Mouse (Mus musculus) retina, postnatal 1 day (tissue): ENCODE measurements at regions not wholly inside any gene's neighbourhood (a gene's known extent, or its start where the extent isn't known, plus 50 kb on each side); places are given as distances from the start of the nearest gene placed in this dataset.

ENCODE experiments used
- DNase-seq: peaks from one replicate; pipeline ENCODE4 v3.0.0-alpha.2; 2012

DNA sequence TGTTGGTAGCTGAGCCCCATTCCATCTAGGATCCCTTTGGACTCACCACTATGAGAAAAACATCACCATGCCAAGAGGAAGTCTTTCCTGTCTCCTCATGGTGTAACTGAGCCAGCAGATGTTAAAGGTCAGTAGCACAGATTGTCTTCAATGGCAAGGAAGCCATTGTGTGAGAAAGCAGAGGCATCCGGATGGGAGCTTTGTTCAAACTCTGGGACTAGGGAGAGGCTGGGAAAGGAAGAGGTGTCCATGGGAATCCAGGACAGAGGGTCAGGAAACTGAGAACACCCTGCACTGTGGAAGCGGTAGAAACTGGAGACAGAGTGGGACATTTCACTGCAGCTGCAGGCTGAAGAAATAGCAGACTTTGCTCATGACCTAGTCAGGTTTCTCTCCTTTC lies 173.1 kb upstream of the Tnp1 start:
- no peak for DNase-seq

DNA sequence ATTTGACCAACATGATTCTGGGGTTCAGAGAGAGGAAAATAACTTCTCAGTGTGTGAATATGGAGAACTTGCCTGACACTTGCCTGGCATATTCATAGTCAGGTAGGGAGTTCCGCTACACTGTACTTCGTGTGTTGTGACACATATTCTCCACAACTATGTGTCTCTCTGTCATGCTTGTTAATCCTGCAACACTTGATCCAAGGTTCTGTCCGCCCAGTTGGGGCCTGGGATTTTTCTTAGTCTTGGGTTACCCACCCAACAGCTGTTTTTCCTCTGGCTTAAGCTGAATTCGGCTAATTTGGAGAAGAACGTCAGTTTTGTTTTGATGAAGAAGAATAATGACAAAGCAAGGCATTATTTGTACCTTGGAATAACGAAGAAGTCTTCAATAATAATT lies 168.8 kb upstream of the Tnp1 start:
- no peak for DNase-seq

GRCm38 (mm10) chr1:73178810-73179209 lies 163.1 kb upstream of the Tnp1 start:
- DNase-seq: no peak

- DNase-seq: no peak
Measured at GRCm38 (mm10) chr1:73177076-73177475, 161.4 kb upstream of the Tnp1 start.

GRCm38 (mm10) chr1:73170668-73171008 lies 154.9 kb upstream of the Tnp1 start:
- no peak for DNase-seq

- peak; percentile 15 for DNase-seq
Measured at GRCm38 (mm10) chr1:73169929-73170667, 154.4 kb upstream of the Tnp1 start.

GRCm38 (mm10) chr1:73169077-73169869 lies 153.6 kb upstream of the Tnp1 start:
- peak; percentile 69 for DNase-seq

- no peak for DNase-seq
Measured at GRCm38 (mm10) chr1:73160199-73160598, 144.5 kb upstream of the Tnp1 start.

GRCm38 (mm10) chr1:73159405-73159976 lies 143.8 kb upstream of the Tnp1 start:
- no peak for DNase-seq

DNA sequence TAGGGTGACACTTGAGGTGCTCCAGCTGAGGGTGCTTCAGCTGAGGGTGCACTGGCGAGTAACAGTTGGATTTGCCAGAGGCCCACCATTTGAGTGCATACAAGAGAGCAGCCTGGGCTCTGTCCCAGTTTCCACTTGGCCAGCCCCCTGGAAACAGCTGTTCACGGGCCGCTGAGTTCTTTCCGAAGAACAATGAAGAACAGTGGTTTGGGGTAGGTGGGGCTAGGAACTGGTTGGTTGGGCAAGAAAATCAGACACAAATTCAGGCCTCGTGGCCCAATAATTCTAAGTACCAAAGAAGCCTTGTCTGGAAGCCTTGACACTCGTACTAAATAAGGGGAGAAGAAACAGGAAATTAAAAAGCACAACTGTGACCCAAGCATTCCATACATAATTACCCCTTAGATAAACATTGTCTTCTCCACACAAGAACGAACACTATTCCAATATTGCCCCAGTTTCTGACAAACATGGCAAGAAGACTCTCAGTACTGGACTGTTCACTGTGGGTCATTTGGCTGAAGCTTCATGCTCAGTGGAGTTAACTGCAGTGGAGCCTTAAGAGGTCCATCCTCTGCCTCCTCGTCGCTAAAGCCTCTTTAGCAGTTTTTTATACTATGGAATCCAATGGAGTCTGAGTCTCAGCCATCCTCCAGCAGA lies 137.9 kb upstream of the Tnp1 start:
- peak; percentile 68 for DNase-seq

- no peak for DNase-seq
Measured at GRCm38 (mm10) chr1:73149926-73150325, 134.2 kb upstream of the Tnp1 start.

- DNase-seq: no peak
Measured at GRCm38 (mm10) chr1:73142845-73143244, 127.1 kb upstream of the Tnp1 start.

DNA sequence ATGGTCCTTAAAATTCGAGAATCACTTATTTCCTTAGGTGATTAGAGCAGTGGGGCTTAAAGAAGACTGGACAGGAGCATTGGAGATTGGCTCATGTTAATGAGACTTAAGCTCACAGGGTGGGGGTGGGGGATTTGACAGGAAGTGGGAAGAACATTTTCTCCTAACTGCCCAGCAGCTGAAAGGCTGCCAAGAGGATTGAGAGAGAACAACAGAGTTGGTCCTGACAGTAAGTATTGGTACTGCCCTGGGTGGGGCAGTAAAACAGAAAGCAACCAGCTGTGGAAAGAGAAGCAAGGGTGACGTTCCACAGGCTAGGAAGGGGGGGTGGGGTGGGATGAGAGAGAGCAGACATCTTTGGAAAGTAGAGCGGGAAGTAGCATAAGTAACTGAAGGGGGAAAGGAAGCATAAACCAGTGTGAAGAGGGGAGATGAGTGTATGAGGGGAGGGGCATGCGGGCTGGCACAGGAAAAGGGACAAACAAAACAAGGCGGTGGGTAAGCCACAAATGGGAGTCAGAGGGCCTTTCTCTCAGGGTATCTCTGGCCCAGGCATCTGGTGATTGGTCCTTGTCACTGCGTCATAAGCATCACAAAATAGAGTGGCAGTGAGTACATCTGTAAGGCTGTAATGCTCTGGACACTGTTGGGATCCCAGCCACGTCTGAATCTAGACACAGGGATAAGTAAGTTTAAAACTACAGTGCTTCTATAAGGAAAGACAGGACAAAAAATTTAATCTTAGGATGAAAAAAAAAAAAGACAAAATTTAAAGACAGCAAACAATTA lies 125.0 kb upstream of the Tnp1 start:
- DNase-seq: peak; percentile 59

DNA sequence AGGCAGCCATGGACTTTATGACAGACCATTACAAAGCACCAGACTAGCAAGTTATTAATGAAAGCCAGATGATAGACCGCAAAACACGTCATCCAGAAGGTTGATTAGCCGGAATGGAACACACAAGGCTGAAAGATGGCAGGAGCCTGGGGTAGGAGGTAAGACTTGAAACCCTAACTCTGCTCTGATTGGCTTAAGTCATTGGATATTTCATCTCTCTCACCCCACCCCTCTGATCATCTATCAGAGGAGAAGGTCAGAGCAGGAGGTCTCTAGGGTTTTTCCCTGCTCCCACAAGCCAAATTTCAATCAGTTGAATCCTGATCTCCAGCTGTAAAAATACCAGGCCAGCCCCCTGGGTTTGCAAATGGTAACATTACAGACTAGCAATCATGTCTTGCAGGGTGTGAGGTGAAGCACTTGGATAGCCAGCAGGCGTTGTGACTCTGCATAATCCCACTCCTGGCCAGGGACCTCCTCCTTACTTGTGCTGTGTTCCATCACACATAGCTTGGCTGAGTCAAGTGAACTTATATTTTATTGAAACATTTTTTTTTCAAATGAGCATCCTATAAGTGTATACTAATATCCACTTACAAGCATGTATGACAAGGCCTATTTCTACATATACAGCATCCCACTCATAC lies 114.6 kb upstream of the Tnp1 start:
- DNase-seq: no peak

- DNase-seq: no peak
Measured at GRCm38 (mm10) chr1:73123012-73123411, 107.3 kb upstream of the Tnp1 start.

GRCm38 (mm10) chr1:73118661-73119060 lies 103.0 kb upstream of the Tnp1 start:
- DNase-seq: peak; percentile 14

GRCm38 (mm10) chr1:73116526-73116925 lies 100.8 kb upstream of the Tnp1 start:
- DNase-seq: no peak

DNA sequence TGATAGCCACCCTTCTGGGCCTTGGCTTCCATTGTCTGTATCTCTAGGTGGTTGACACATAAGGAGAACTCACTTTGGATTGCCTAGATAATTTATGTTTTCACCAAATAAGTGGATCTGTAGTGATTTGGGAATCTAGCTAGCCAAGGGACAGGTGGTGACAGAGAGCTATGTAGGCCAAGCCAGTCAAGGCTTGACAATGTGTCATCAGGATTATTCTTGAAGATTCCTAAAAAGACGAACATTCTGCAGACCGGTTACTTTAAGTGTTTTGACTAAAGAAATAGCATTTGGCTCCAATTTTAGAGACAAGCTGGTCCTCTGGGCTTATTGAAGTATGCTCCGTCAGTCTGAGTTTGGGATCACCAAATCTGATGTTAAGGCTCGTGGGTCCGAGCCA lies 100.1 kb upstream of the Tnp1 start:
- no peak for DNase-seq

GRCm38 (mm10) chr1:73113137-73113536 lies 97.4 kb upstream of the Tnp1 start:
- no peak for DNase-seq

- DNase-seq: no peak
Measured at GRCm38 (mm10) chr1:73112711-73113110, 97.0 kb upstream of the Tnp1 start.

DNA sequence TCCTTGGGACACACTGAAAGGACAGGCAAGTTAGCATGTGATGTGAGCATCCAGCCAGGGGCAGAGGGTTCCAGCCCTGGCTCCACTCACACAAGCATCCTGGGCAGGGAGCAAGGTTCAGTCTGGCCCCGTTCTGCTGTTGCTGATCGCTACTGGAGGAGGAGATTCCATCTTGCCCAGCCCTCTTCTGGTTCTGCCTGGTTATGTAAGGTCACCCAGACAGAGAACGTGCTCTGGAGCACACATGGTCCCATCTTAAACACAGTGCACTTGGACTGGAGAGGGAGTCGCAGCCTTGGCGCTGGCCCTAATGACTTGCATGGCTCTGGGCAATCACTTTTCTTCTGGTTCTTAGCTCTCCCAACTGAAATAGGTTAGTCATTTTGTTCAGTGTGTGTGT lies 96.2 kb upstream of the Tnp1 start:
- no peak for DNase-seq

DNA sequence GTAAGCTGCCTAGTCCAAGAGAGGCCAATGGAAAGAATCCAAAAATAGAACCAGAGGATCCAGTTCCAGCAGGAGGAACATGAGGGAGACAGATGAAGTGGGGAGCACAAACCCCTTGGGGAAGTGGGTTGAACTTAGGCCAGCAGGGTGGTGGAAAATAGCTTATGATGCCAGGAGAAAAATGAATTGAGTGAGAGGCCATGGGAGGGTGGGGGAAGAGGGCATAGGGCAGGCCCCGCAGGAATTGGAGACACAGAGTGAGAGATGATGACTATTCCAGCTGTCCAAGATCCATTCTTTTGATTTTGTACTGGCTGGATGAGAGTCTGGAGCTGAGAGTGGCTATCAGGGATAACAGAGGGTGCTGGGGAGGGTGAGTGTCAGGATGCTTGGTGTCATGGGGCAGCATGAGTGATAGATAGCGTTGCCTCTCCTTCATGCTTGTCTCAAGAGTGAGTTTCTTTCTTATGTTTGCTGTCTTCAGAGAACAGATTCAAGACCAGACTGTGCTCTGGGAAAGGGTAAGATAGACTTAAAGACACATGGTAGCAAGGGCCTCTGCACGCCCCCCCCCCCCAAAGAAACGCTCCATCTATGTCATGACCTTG lies 90.3 kb upstream of the Tnp1 start:
- no peak for DNase-seq
